Mouse (Mus musculus) hindbrain, postnatal 0 days (tissue): ENCODE measurements at regions not wholly inside any gene's neighbourhood (a gene's known extent, or its start where the extent isn't known, plus 50 kb on each side); places are given as distances from the start of the nearest gene placed in this dataset.

Experiments used
- ATAC-seq: fragments of 200-750 bp; cut with Nextera tagmentation; 2 replicates; pipeline ENCODE4 v1.8.0; 2017; ENCODE audit warnings: mild to moderate bottlenecking, moderate TSS enrichment, moderate library complexity
- DNase-seq: peaks from one replicate; pipeline ENCODE4 v3.0.0-alpha.2; 2015; ENCODE audit warnings: low spot score
- H3K27ac ChIP-seq: fragments of 300-500 bp; sonication (generic); 2 replicates; pipeline ENCODE4 v1.5.1; 2014; ENCODE audit warnings: mild to moderate bottlenecking
- H3K27me3 ChIP-seq: fragments of 300-500 bp; sonication (generic); 2 replicates; pipeline ENCODE4 v1.6.1; 2014; ENCODE audit warnings: low read length, mixed read lengths; ENCODE audit not compliant: insufficient read depth
- H3K36me3 ChIP-seq: fragments of 300-500 bp; sonication (generic); 2 replicates; pipeline ENCODE4 v1.6.1; 2014; ENCODE audit warnings: low read length, mixed read lengths; ENCODE audit not compliant: insufficient read depth
- H3K4me1 ChIP-seq: fragments of 300-500 bp; sonication (generic); 2 replicates; pipeline ENCODE4 v1.6.1; 2014; ENCODE audit warnings: antibody characterized with exemption, low read length, mixed read lengths; ENCODE audit not compliant: insufficient read depth
- H3K4me2 ChIP-seq: fragments of 300-500 bp; sonication (generic); 2 replicates; pipeline ENCODE4 v1.6.1; 2014; ENCODE audit warnings: low read depth, mild to moderate bottlenecking, low read length, moderate library complexity, mixed read lengths
- H3K4me3 ChIP-seq: fragments of 300-500 bp; sonication (generic); 2 replicates; pipeline ENCODE4 v1.5.1; 2014; ENCODE audit warnings: low read length
- H3K9ac ChIP-seq: fragments of 300-500 bp; sonication (generic); replicated peaks from 2 replicates; pipeline ENCODE4 v1.6.1; 2014; ENCODE audit warnings: mild to moderate bottlenecking, low read length, moderate library complexity, mixed read lengths
- H3K9me3 ChIP-seq: fragments of 300-500 bp; sonication (generic); 2 replicates; pipeline ENCODE4 v1.6.1; 2016; ENCODE audit warnings: low read length, mixed read lengths
- CTCF ChIP-seq: IDR thresholded peaks from 2 replicates; pipeline ENCODE4 v1.5.1; 2016; ENCODE audit warnings: antibody characterized with exemption, control low read depth, low read depth
- WGBS: fragments of 180-500 bp; shearing (Covaris S2); extraction: QIAGEN DNeasy Blood & Tissue Kit; methylation state at CpG from one replicate; pipeline ENCODE4 v1.1.7; 2014; 5-methylcytosine and 5-hydroxymethylcytosine counted together

- H3K4me2 ChIP-seq: no peak overlapping the region
- no peaks in the 10 kb centered on the region for H3K9me3 ChIP-seq
- H3K9ac ChIP-seq: no peak overlapping the region
- no peaks in the 10 kb centered on the region for H3K27me3 ChIP-seq
- peak; percentile 30 for TF ChIP-seq CTCF
- peak; percentile 2 for DNase-seq
- 73% methylated on average over 5 of the region's 5 CpGs for WGBS
- no peaks in the 10 kb centered on the region for H3K36me3 ChIP-seq
- no peak overlapping the region for H3K4me3 ChIP-seq
- H3K4me1 ChIP-seq: no peaks in the 10 kb centered on the region
- no peak overlapping the region for H3K27ac ChIP-seq
- no peak for ATAC-seq
Observed at GRCm38 (mm10) chr3:112733205-112733604, 525.4 kb downstream of the Amy2a5 start.

GRCm38 (mm10) chr3:112699531-112700125 is 559.0 kb downstream of the Amy2a5 start:
- Histone ChIP-seq H3K4me1 (no peaks in the 10 kb centered on the region), H3K9ac (no peak overlapping the region), H3K27ac (no peak overlapping the region), H3K27me3 (no peaks in the 10 kb centered on the region), H3K36me3 (no peaks in the 10 kb centered on the region), H3K4me2 (no peak overlapping the region), H3K9me3 (no peaks in the 10 kb centered on the region), H3K4me3 (no peak overlapping the region)
- WGBS: 51% methylated on average over 2 of the region's 2 CpGs
- ATAC-seq: no peak
- no peak for TF ChIP-seq CTCF
- peak; percentile 3 for DNase-seq

- H3K9me3 ChIP-seq: no peaks in the 10 kb centered on the region
- TF ChIP-seq CTCF: no peak
- no peak overlapping the region for H3K9ac ChIP-seq
- 53% methylated on average over 1 of the region's 1 CpGs for WGBS
- H3K4me1 ChIP-seq: no peaks in the 10 kb centered on the region
- DNase-seq (no peak), ATAC-seq (no peak)
- H3K27ac ChIP-seq: no peak overlapping the region
- no peak overlapping the region for H3K4me3 ChIP-seq
- no peaks in the 10 kb centered on the region for H3K36me3 ChIP-seq
- H3K4me2 ChIP-seq: no peak overlapping the region
- H3K27me3 ChIP-seq: no peaks in the 10 kb centered on the region
Observed at GRCm38 (mm10) chr3:112688151-112688550, 570.5 kb downstream of the Amy2a5 start.

- Histone ChIP-seq H3K4me3 (no peak overlapping the region), H3K9me3 (no peaks in the 10 kb centered on the region), H3K27ac (no peak overlapping the region), H3K36me3 (no peaks in the 10 kb centered on the region), H3K27me3 (no peaks in the 10 kb centered on the region), H3K9ac (no peak overlapping the region), H3K4me1 (no peaks in the 10 kb centered on the region), H3K4me2 (no peak overlapping the region)
- ATAC-seq (no peak), DNase-seq (no peak)
- TF ChIP-seq CTCF: no peak
- WGBS: 86% methylated on average over 2 of the region's 2 CpGs
Observed at GRCm38 (mm10) chr3:112638581-112638980, 620.1 kb downstream of the Amy2a5 start.

GRCm38 (mm10) chr3:112603470-112603869 is 655.2 kb downstream of the Amy2a5 start:
- no peak overlapping the region for H3K27ac ChIP-seq
- H3K27me3 ChIP-seq: no peaks in the 10 kb centered on the region
- no peak overlapping the region for H3K4me3 ChIP-seq
- H3K36me3 ChIP-seq: no peaks in the 10 kb centered on the region
- H3K9me3 ChIP-seq: no peaks in the 10 kb centered on the region
- H3K4me1 ChIP-seq: no peaks in the 10 kb centered on the region
- no peak for ATAC-seq
- no peak for TF ChIP-seq CTCF
- H3K4me2 ChIP-seq: no peak overlapping the region
- H3K9ac ChIP-seq: no peak overlapping the region
- WGBS: 72% methylated on average over 1 of the region's 1 CpGs
- DNase-seq: no peak

GRCm38 (mm10) chr3:112582314-112582713 is 676.3 kb downstream of the Amy2a5 start:
- no peaks in the 10 kb centered on the region for H3K9me3 ChIP-seq
- DNase-seq (no peak), ATAC-seq (no peak)
- no peak overlapping the region for H3K27ac ChIP-seq
- no peak for TF ChIP-seq CTCF
- no peak overlapping the region for H3K4me3 ChIP-seq
- WGBS: 87% methylated on average over 1 of the region's 1 CpGs
- no peaks in the 10 kb centered on the region for H3K27me3 ChIP-seq
- no peak overlapping the region for H3K4me2 ChIP-seq
- H3K4me1 ChIP-seq: no peaks in the 10 kb centered on the region
- H3K9ac ChIP-seq: no peak overlapping the region
- H3K36me3 ChIP-seq: no peaks in the 10 kb centered on the region
